Mouse (Mus musculus) gastrocnemius, postnatal 36 days (tissue): ENCODE results near the gene Hoxd11. TPM values are rescaled to one million over a fixed set of nuclear protein-coding genes. Genes with fewer than 3 reads are reported as not detected.

Source experiments
- DNase-seq, 2 experiments: peaks; one replicate each; pipeline ENCODE4 v3.0.0; 2022
- intact Hi-C: fragments of 180-260 bp; cut with DNase I; formaldehyde crosslinking; loops from one replicate; pipeline ENCODE4 v1.15.1; 2025
- total RNA-seq, 2 experiments: library from RNA; stranded (reverse); gene quantifications; 2 replicates each; pipeline ENCODE4 v1.2.3; 2021

Gene Hoxd11
- total RNA-seq, 2 experiments from 2014 or later: not detected

GRCm38 (mm10) chr2:74691022-74691951 is 11.9 kb downstream of the Hoxd11 start, which contains the start of gene Hoxd10:
TSS of gene Hoxd10 (plus strand) at chr2:74691924.
- DNase-seq: peak in 1 of 2 experiments; percentile 74
- intact Hi-C loops: no loop called here

GRCm38 (mm10) chr2:74691995-74692807 is 12.8 kb downstream of the Hoxd11 start:
- no peak for DNase-seq
- intact Hi-C loops: no loop called here

- intact Hi-C loops: no loop called here
- no peak for DNase-seq
These were observed 13.6 kb downstream of the Hoxd11 start for GRCm38 (mm10) chr2:74692808-74693431.

GRCm38 (mm10) chr2:74693432-74693827 is 14.1 kb downstream of the Hoxd11 start:
- no peak for DNase-seq
- intact Hi-C loops: no loop called here

GRCm38 (mm10) chr2:74694066-74694465 is 14.7 kb downstream of the Hoxd11 start:
- intact Hi-C loops: no loop called here
- DNase-seq: no peak

GRCm38 (mm10) chr2:74695383-74695782 is 16.0 kb downstream of the Hoxd11 start:
- intact Hi-C loops: loop anchor here (5.0 kb wide), 1 partner anchor 617 kb away; no protein-coding TSS in a partner anchor
- DNase-seq: no peak

- intact Hi-C loops: loop anchor here (5.0 kb wide), 1 partner anchor 616 kb away; no protein-coding TSS in a partner anchor
- DNase-seq: no peak
These were observed 16.6 kb downstream of the Hoxd11 start for GRCm38 (mm10) chr2:74695813-74696430.

GRCm38 (mm10) chr2:74696442-74697335 is 17.3 kb downstream of the Hoxd11 start:
- DNase-seq: no peak
- intact Hi-C loops: loop anchor here (5.0 kb wide), 1 partner anchor 616 kb away; no protein-coding TSS in a partner anchor

- DNase-seq: peak; percentile 71 to 73
- intact Hi-C loops: loop anchor here (5.0 kb wide), 1 partner anchor 615 kb away; no protein-coding TSS in a partner anchor
These were observed 18.3 kb downstream of the Hoxd11 start, which contains the start of gene Hoxd9 for GRCm38 (mm10) chr2:74697567-74698121. TSS of gene Hoxd9 (plus strand) at chr2:74697727.

GRCm38 (mm10) chr2:74698201-74699052 is 19.1 kb downstream of the Hoxd11 start:
- intact Hi-C loops: loop anchor here (5.0 kb wide), 1 partner anchor 614 kb away; no protein-coding TSS in a partner anchor
- peak; percentile 51 to 61 for DNase-seq

GRCm38 (mm10) chr2:74699053-74699430 is 19.7 kb downstream of the Hoxd11 start:
- no peak for DNase-seq
- intact Hi-C loops: loop anchor here (5.0 kb wide), 1 partner anchor 613 kb away; no protein-coding TSS in a partner anchor

GRCm38 (mm10) chr2:74699664-74700545 is 20.5 kb downstream of the Hoxd11 start:
- DNase-seq: no peak
- intact Hi-C loops: loop anchor here (5.0 kb wide), 4 partner anchors 262 to 612 kb away; no protein-coding TSS in a partner anchor

GRCm38 (mm10) chr2:74700546-74701112 is 21.3 kb downstream of the Hoxd11 start:
- intact Hi-C loops: loop anchor here (5.0 kb wide), 3 partner anchors 262 to 452 kb away; no protein-coding TSS in a partner anchor
- no peak for DNase-seq

- DNase-seq: peak; percentile 64 to 67
- intact Hi-C loops: loop anchor here (2.0 to 5.0 kb wide), 4 partner anchors 260 to 450 kb away; no protein-coding TSS in a partner anchor
These were observed 22.8 kb downstream of the Hoxd11 start for GRCm38 (mm10) chr2:74701949-74702819.

GRCm38 (mm10) chr2:74702820-74703219 is 23.5 kb downstream of the Hoxd11 start:
- intact Hi-C loops: loop anchor here (2.0 to 5.0 kb wide), 4 partner anchors 259 to 449 kb away; no protein-coding TSS in a partner anchor
- DNase-seq: no peak
